Mouse (Mus musculus) lung, adult 2 months (tissue): ENCODE measurements around the gene Fbxl7.

Experiments
- CTCF ChIP-seq: fragments of 200-500 bp; IDR thresholded peaks from 2 replicates; pipeline ENCODE4 v1.5.1; 2011; ENCODE audit warnings: mild to moderate bottlenecking, low read length, control low read depth; ENCODE audit not compliant: insufficient read depth
- POLR2A ChIP-seq: fragments of 200-500 bp; IDR thresholded peaks from 2 replicates; pipeline ENCODE4 v1.6.1; 2011; ENCODE audit warnings: low read depth, mild to moderate bottlenecking, control low read depth, low read length, borderline replicate concordance; ENCODE audit errors: extremely low read depth

GRCm38 (mm10) chr15:26715635-26716034 lies 179.7 kb downstream of the Fbxl7 start:
- TF ChIP-seq CTCF (no peak), POLR2A (no peak)
